In genomic region chr19:57356273-57356672, GRCm38 (mm10) we compare ENCODE assay signal across 7 mouse cellular contexts. TPM values are rescaled to one million over a fixed set of nuclear protein-coding genes. Genes with fewer than 3 reads are reported as not detected.
A peak's percentile ranks its signal among the peaks of the same experiment; 100 is the strongest.
DNase-seq lines count a peak whose midpoint lies in the region; ATAC-seq and TF ChIP-seq lines count a peak whose summit lies in the region.

No protein-coding gene starts in this region.

- TF ChIP-seq CTCF in lung, postnatal 0 days (IDR thresholded peaks at IDR 0.05): no peak

- no peaks in the 10 kb centered on the region for H3K36me3 ChIP-seq in neural tube, embryonic 13.5 days
- no peaks in the 10 kb centered on the region for H3K36me3 ChIP-seq in neural tube, embryonic 15.5 days
- no peaks in the 10 kb centered on the region for H3K36me3 ChIP-seq in heart, embryonic 16.5 days (ENCODE audit: control insufficient read depth, insufficient read depth)
- no peaks in the 10 kb centered on the region for H3K36me3 ChIP-seq in lung, postnatal 0 days (ENCODE audit: insufficient read depth, low read length)

- no peaks in the 10 kb centered on the region for H3K27me3 ChIP-seq in neural tube, embryonic 13.5 days
- H3K27me3 ChIP-seq in neural tube, embryonic 15.5 days (replicated peaks): no peaks in the 10 kb centered on the region
- no peaks in the 10 kb centered on the region for H3K27me3 ChIP-seq in heart, embryonic 16.5 days (ENCODE audit: control insufficient read depth, insufficient read depth, low read length)
- H3K27me3 ChIP-seq in lung, postnatal 0 days (replicated peaks; ENCODE audit: insufficient read depth, low read length): no peaks in the 10 kb centered on the region

- no peak overlapping the region for H3K4me2 ChIP-seq in neural tube, embryonic 13.5 days
- H3K4me2 ChIP-seq in neural tube, embryonic 15.5 days: no peak overlapping the region
- H3K4me2 ChIP-seq in heart, embryonic 16.5 days (ENCODE audit: low read depth, low read length): peak overlapping the region; percentile 15; the same call in 1 of the 2 replicates
- peak overlapping the region; percentile 37 for H3K4me2 ChIP-seq in lung, postnatal 0 days (replicated peaks; ENCODE audit: low read depth, low read length)

- peak overlapping the region; percentile 24; the same call in 1 of the 2 replicates for H3K27ac ChIP-seq in neural tube, embryonic 13.5 days (replicated peaks)
- H3K27ac ChIP-seq in neural tube, embryonic 15.5 days (replicated peaks): no peak overlapping the region
- peak overlapping the region; percentile 83 for H3K27ac ChIP-seq in heart, embryonic 16.5 days (ENCODE audit: low read length)
- peak overlapping the region; percentile 47 for H3K27ac ChIP-seq in lung, postnatal 0 days (ENCODE audit: low read length)

- no peak overlapping the region for H3K9ac ChIP-seq in neural tube, embryonic 13.5 days
- no peak overlapping the region for H3K9ac ChIP-seq in neural tube, embryonic 15.5 days (replicated peaks)
- no peak overlapping the region for H3K9ac ChIP-seq in heart, embryonic 16.5 days (ENCODE audit: low read length)
- H3K9ac ChIP-seq in lung, postnatal 0 days (replicated peaks; ENCODE audit: low read depth): no peak overlapping the region

- ATAC-seq in neural tube, embryonic 13.5 days (ENCODE audit: low read depth): no peak
- ATAC-seq in neural tube, embryonic 15.5 days (ENCODE audit: low FRiP score): no peak
- ATAC-seq in heart, embryonic 16.5 days (replicated peaks; ENCODE audit: extremely low read depth, insufficient read depth, low FRiP score): no peak
- no peak for ATAC-seq in lung, postnatal 0 days

- H3K9me3 ChIP-seq in neural tube, embryonic 13.5 days: no peaks in the 10 kb centered on the region
- no peaks in the 10 kb centered on the region for H3K9me3 ChIP-seq in neural tube, embryonic 15.5 days (replicated peaks)
- no peaks in the 10 kb centered on the region for H3K9me3 ChIP-seq in heart, embryonic 16.5 days (replicated peaks; ENCODE audit: control insufficient read depth, low read length)
- H3K9me3 ChIP-seq in lung, postnatal 0 days (ENCODE audit: low read length): no peaks in the 10 kb centered on the region

- peak; percentile 35 for DNase-seq in lung, postnatal 0 days (ENCODE audit: low spot score)
- DNase-seq in thymus, postnatal 36 days: peak; percentile 60 to 62
- no peak for DNase-seq in gastrocnemius, adult 8-10 months (ENCODE audit: low spot score in 2 of 2)
- DNase-seq in cerebellum, adult 11 months: no peak

- TF ChIP-seq EP300 in lung, postnatal 0 days (IDR thresholded peaks at IDR 0.05): peak; percentile 34; the same call in 1 of the 2 replicates

- 81% methylated on average over 7 of the region's 7 CpGs for WGBS in neural tube, embryonic 13.5 days
- 84% methylated on average over 7 of the region's 7 CpGs for WGBS in neural tube, embryonic 15.5 days
- WGBS in heart, embryonic 16.5 days: 53% methylated on average over 7 of the region's 7 CpGs
- WGBS in lung, postnatal 0 days: 22% methylated on average over 7 of the region's 7 CpGs

- peaks cover 31% of the 10 kb centered on the region for H3K4me1 ChIP-seq in neural tube, embryonic 13.5 days (replicated peaks)
- peaks cover 25% of the 10 kb centered on the region for H3K4me1 ChIP-seq in neural tube, embryonic 15.5 days
- H3K4me1 ChIP-seq in heart, embryonic 16.5 days (ENCODE audit: control insufficient read depth, insufficient read depth, low read length): peaks cover 25% of the 10 kb centered on the region
- peaks cover 20% of the 10 kb centered on the region; the same call in 1 of the 2 replicates for H3K4me1 ChIP-seq in lung, postnatal 0 days (ENCODE audit: insufficient read depth, low read depth, low read length)

- no peak overlapping the region for H3K4me3 ChIP-seq in neural tube, embryonic 13.5 days
- H3K4me3 ChIP-seq in neural tube, embryonic 15.5 days (replicated peaks): no peak overlapping the region
- H3K4me3 ChIP-seq in heart, embryonic 16.5 days (ENCODE audit: low read length): no peak overlapping the region
- no peak overlapping the region for H3K4me3 ChIP-seq in lung, postnatal 0 days (ENCODE audit: low read depth, low read length)

RNA-seq across cellular contexts. Expression of gene Fam160b1, which starts 4.2 kb away (rescaled TPM):
- polyA plus RNA-seq in neural tube, embryonic 13.5 days (2015; fragmentation: Nextera tagmentation; extraction: Ambion mirVana): 13.3 and 15.1 TPM in 2 replicates
- 12.6 and 12.9 TPM in 2 replicates for polyA plus RNA-seq in neural tube, embryonic 15.5 days (2015; fragmentation: Nextera tagmentation; extraction: Ambion mirVana)
- polyA plus RNA-seq in heart, embryonic 16.5 days (2015; fragmentation: Nextera tagmentation; extraction: Ambion mirVana): 10.0 and 10.8 TPM in 2 replicates
- polyA plus RNA-seq in lung, postnatal 0 days (2015; fragmentation: Nextera tagmentation; extraction: Ambion mirVana): 14.7 and 14.9 TPM in 2 replicates
- 10 to 100 TPM in 3 of 4 experiments, 1 to 10 TPM in 1; 10.0 to 12.1 (median 12.0) TPM for total RNA-seq in gastrocnemius, adult 8-10 months (2022)

RNA-seq across cellular contexts. Expression of gene Ablim1, which starts 41.6 kb away (rescaled TPM):
- 46.5 and 48.0 TPM in 2 replicates for polyA plus RNA-seq in neural tube, embryonic 13.5 days (2015; fragmentation: Nextera tagmentation; extraction: Ambion mirVana)
- 58.6 and 58.7 TPM in 2 replicates for polyA plus RNA-seq in neural tube, embryonic 15.5 days (2015; fragmentation: Nextera tagmentation; extraction: Ambion mirVana)
- 72.6 and 76.3 TPM in 2 replicates for polyA plus RNA-seq in heart, embryonic 16.5 days (2015; fragmentation: Nextera tagmentation; extraction: Ambion mirVana)
- 50.1 and 50.7 TPM in 2 replicates for polyA plus RNA-seq in lung, postnatal 0 days (2015; fragmentation: Nextera tagmentation; extraction: Ambion mirVana)
- 10 to 100 TPM; 37.8 to 51.1 (median 48.1) TPM for total RNA-seq in gastrocnemius, adult 8-10 months (2022)

Comparison
In these comparisons a context has a peak if more than half of its experiments do, and no peak if none do; other contexts are left out.
1. H3K4me2 ChIP-seq: peak in heart, embryonic 16.5 days (single experiment) and lung, postnatal 0 days (single experiment); none in neural tube, embryonic 13.5 days (single experiment) and neural tube, embryonic 15.5 days (single experiment).
2. DNase-seq: peak in lung, postnatal 0 days (single experiment) and thymus, postnatal 36 days (2 of 2); none in gastrocnemius, adult 8-10 months (0 of 2) and cerebellum, adult 11 months (single experiment).